Mouse (Mus musculus) E14TG2a.4 (cell line): Measurements from ENCODE around the gene Eci1.
A peak's percentile ranks its signal among the peaks of the same experiment; 100 is the strongest.

Experiments
- CTCF ChIP-seq: conservative IDR thresholded peaks from 2 replicates; pipeline ENCODE4 v1.5.1; 2014; ENCODE audit warnings: low read length
- NANOG ChIP-seq: IDR thresholded peaks from 2 replicates; pipeline ENCODE4 v1.6.1; 2014; ENCODE audit warnings: borderline replicate concordance, low read length, mixed read lengths
- POU5F1 ChIP-seq: IDR thresholded peaks from 2 replicates; pipeline ENCODE4 v1.6.1; 2014; ENCODE audit warnings: low read length, borderline replicate concordance

- TF ChIP-seq CTCF (peak; percentile 77), NANOG (no peak), POU5F1 (no peak)
These were observed 10.6 kb downstream of the Eci1 start for GRCm38 (mm10) chr17:24437016-24437415.
